Mouse (Mus musculus) cerebellum, adult 2 months (tissue): ENCODE data around the gene Pigr.

Experiments used
- CTCF ChIP-seq: fragments of 200-500 bp; IDR thresholded peaks from 2 replicates; pipeline ENCODE4 v1.5.1; 2011; ENCODE audit warnings: low read depth, mild to moderate bottlenecking, control low read depth, low read length, moderate library complexity, borderline replicate concordance; ENCODE audit not compliant: insufficient read depth
- POLR2A ChIP-seq: fragments of 200-500 bp; IDR thresholded peaks from 2 replicates; pipeline ENCODE4 v1.6.1; 2011; ENCODE audit warnings: low read length, control low read depth, borderline replicate concordance; ENCODE audit not compliant: insufficient read depth

DNA sequence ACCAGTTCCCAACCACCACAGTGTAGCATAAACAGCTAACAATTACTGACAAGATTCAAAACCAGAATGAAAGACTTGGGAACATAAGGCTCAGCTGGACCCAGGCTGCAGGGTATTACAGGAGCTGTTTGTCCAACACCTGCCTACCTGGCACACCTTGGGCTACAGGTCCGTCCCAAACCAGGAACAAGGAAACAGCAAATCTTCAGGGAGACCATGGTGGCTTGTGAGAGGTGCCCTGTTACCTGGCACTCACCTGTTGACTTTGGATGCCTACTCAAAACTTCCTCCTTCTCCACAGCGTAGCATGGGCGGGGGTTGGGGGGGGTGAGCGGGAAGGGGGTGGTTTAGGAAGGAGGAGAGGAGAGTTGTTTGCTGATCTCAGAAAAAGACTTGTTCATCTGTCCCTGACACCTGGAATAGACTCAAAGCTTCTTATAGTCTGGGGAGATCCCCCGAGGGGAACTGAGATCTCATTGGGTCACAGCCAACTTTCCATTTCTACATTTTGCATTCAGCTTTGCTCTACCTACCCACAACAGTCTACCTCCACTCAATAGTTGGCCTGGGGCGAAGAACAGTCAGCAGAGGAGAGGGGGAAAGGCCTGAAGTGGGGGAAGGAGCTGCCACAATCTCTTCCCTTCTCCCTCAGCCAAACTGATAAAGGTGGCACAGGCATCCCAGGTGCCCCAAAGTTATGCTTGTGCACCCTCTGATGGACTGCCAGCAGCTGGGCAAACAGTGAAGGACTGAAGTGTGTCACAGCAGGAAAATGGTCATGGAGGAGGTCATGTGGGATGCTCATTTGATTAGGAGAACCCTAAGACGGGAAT lies 6.0 kb upstream of the Pigr start:
- TF ChIP-seq CTCF, result no peak
- no peak for TF ChIP-seq POLR2A
